Mouse (Mus musculus): ENCODE data around the gene Plcd1.

Plcd1 gene

DNA sequence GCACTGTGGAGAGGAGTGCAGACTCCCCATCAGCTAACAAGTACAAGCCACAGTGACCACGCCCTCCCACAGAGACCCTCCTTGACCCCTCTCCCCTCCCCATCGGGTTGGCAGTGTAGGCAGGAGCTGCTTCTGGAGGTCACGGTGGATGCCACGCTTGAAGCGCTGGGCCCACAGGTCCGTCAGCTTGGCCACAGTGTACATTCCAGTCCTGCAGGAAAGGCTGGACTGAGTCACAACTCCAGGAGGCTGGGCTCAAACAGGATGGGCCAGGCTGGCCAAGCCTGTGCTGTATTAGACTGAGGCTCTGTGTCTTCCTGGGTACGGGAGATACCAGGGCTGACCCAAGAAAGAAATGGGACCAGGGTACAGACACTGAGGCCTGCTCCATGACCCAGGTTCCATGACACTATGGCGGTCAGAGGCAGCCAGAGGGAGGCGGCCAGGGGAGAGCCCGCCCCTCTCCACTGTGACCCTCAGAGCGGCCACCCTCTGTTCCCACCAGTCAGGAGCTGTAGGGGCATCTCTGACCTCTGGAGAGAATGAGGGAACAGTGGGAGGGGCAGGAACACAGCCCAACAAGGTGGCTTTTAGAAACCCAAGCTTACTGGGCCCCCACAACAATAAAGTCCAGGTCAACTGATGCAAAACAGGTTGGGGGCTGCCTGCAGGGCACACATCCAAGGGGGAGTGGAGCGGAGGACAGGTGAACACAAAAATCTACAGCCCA, 1.6 kb downstream of the Plcd1 start:
- peak in 1 of 2 experiments; percentile 52 for DNase-seq

DNA sequence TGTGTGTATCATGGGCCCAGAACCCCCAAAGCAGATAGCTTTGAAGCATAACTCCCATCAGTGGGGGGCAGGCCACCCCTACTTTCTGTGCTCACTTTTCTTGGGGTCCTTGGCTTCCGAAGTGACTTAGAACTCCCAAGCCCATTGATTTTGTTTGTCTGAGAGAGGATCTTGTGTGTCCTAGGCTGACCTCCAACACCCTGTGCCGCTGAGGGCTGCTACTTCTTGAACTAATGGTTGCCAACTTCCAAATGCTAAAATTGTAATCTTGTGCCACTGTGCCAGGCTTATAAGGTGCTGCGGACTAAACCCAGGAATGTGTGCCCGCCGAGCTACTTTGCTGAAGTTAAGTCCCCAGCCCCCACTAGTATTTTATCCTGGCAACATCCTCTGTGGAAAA, 2.8 kb downstream of the Plcd1 start:
- no peak for DNase-seq

DNA sequence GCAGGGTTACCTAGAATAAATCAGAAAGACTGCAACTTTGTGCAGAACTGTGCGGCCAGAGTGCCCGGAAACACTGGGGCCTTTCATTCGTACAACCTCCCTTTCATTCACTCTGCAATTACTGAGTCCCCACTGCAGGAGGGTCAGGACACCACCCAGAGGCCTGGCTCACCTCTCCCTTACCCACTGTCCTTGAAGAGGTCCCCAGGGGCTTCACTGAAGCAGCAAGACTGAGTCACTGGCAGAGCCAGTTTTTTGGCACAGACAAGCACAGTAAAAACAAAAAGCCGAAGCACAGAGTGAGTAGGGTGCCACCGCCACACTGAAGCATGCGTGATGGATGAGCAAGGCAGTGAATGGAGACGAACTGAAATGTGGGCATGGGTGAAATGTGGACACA, 3.9 kb downstream of the Plcd1 start:
- peak in 1 of 2 experiments; percentile 33 for DNase-seq

DNA sequence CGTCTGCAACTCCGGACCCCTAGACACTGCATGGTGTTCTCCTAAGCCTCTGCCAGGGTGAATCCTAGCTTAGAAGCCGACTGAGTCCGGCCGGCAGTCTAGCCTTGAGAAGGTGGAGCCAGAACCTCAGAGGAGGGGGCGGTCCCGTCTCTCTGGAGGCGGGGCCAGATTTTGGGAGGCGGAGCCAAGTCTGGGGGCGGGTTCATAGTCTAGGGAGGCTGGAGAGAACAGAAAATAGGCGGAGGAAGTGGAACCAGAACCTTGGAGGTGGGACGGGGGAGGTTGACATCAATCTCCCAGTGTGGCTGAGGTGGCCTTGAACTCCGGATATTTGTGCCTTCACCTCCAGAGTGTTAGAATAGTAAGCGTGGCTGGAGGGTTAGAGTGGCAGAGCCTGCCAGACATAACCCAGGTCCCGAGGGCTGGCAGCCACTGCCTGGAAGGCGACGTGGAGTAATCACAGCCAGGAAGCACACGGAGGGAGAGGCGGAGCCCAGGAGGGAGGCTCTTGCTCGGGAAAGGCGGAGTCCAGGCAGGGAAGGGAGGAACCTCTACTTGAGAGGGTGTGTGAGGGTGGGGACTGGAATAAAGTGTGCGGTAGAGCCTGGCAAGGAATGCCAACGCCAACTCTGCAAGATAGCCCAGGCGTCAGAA, 5.0 kb downstream of the Plcd1 start:
- peak; percentile 94 for DNase-seq

DNA sequence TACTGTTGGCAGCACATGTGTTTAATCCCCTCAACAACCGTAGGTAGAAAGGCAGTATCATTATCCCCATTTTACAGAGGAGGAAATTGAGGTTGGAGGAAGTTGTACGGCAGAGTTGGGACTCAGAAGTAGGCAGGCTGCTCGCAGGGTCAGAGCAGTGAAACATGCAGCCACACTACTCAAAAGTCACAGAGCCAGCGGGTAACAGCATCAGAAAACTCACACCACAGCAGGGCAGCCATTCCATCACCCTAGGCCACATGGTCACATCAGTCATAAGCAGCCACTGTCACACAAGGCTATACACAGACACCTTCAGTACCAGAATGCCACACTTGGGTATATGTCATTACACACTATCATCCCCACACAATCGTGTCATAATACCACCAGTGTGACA, 6.0 kb downstream of the Plcd1 start:
- DNase-seq = no peak

DNA sequence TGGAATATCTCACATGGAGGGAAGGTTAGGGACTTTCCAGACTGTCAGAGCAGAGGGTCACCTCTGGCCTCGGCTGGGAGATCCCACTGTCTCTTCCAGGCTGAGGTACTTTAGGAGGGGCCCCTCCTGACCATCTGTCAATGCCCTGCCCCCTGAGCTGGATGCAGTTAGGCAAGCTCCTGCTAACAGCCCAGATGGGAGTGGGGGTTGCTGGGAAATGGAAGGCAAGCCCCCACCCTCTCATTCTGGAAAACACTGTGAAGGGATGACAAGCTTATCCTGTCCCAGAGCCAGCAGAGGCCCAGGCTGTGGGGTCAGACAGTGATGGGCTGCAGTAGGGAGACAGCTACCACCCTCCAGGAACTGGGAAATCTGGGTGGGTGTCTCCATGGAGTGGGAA, 6.9 kb downstream of the Plcd1 start:
- DNase-seq = no peak

DNA sequence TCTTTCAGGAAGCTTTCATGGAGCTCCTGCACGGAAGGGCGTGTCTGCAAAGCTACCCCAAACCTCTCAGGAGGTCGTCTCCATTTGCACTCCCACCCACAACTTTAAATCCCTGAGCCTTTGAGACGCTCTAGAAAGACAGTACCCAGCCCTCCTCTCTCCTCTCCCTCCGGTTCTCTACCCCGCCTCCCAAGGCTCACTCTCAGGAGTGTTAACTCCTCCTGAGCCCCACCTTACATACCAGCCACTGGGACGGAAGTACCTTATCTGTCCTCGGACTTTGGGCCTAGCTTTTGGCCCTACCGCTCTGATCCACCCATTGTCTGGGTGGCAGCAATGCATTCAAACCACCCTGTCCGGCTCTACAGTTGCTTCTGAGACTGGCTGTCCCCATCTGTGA, 9.3 kb downstream of the Plcd1 start:
- no peak for DNase-seq

DNA sequence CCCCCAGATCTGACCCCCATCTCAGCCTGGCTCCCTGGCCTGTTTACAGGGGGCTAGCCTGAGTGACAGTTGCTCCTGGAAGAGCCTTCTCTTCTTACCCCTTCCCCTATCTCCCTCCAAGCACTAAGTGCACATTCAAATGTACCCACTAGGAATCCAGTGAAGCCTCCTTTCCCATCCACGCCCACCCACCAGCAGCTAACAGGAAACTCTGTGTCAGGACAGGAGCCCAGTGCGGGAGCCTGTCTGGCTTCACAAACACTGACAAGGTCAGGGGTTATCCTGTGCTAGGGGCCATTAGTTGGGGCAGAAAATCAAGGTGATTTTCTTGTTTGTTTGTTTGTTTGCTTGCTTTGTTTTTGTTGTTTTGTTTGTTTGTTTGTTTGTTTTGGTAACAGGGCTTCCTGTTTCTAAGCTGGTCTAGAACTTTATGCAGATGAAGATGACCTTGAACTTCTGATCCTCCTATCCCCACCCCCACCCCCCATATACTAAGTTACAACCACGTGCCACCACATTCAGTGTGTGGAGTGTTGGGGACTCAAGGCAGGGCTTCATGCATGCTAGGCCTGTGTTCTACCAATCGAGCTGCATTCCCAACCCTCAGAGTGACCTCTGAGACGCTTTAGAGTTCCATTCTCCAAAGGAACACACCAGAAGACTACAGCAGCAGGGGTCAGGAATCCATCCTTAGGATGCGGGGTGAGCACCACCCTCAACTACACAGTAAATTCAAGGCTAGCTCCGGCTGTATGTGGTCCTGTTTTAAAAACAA, 10.5 kb downstream of the Plcd1 start:
- DNase-seq = no peak

DNA sequence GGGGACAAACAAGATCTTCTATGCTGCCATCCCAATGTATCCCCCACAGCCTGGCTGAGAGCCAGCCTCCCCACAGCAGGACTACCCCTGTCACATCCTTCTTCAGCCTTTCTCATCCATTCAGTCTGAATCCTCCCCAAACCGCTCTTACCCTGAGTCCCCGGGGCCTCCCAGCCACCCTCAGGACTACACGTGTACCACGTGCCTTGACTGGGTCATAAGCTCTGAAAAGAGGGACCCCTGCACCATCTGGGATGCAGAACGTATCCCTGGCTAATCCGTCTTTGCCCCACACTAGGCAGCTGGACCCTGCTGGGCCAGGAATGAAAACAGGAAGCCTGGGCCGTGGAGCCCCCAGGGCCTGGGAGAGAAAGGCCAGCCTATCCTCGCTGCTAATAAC, 11.3 kb downstream of the Plcd1 start:
- DNase-seq = no peak

DNA sequence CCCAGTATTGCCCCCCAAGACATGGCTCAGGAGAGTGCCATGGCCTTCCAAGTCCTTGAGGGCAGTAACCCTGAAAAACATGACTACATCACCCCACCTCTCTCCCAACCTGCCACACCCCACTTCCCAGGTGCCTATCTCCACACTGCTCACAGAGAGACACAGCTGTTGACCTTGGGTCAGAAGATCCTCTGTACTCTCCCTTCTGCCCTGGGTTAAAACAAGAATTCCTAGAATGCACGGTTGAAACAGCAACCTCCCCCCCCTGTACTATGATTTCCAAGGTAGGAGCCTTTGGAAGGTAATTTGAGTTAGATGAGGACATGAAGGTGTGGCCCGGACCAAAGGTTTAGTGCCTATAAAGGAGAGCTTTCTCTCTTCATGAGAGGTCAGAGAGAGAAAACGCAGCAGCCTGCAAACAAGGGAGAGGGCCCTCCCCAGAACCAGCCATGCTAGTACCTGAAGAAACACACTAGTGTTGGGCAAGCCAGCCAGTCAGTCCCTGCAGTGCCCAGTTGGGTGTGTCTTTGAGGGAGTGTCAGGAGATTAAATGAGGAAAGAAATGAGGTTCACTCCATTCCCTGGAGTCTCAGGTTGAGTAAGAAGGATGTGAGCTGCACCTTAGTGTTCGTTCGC, 13.1 kb downstream of the Plcd1 start:
- DNase-seq = peak in 1 of 2 experiments; percentile 34

DNA sequence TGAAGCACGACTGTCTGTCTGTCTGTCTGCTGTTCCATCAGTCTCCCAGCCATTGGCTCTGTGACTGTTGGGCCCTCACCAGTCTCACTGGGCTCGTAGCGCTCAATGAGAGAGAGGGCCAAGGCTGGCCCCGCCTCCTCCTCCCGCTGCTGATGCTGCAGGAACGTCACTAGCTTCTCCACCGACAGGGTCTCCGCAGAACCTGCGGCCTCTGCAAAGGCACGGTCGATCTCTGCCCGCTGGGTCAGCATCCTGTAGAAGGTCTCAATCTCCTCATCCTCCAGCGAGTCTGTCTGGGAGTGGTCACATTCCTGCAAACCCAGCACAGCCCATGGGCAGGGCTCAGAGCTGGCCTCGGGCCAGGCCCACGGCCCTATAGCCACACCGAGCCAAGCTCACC, 17.6 kb downstream of the Plcd1 start:
- no peak for DNase-seq

DNA sequence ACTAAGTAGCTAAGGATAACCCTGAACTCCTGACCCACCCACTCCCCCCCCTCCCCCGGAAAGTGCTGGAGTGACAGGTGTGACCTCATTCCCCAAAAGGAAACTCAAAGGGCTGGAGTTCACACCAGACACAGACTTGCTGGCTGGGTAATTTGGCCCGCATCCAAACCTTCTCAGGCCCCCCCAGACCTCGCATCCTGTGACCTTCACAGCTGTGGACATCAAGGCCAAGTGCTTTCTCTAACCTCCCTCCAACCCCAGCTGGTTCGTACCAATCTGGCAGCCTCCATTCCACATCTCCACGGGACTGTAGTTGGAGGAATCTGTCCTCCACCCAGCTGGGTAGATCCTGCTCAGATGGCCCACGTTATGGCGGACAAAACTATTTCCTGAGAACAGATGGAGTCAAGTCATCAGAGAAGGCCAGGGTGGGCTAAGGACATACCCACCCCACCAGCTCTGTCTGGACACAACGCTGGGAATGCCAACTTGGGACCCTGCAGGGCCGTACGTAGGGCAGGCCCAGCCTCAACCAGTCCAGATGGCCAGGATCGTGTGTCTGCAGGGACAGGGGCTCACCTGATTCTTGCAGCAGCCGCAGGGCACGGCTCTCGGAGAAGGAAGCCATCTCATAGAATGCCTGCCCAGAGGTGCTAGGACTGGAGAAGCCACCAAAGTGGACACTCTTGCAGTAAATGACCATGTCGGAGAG, 20.0 kb downstream of the Plcd1 start:
- DNase-seq = peak; percentile 65 to 69

DNA sequence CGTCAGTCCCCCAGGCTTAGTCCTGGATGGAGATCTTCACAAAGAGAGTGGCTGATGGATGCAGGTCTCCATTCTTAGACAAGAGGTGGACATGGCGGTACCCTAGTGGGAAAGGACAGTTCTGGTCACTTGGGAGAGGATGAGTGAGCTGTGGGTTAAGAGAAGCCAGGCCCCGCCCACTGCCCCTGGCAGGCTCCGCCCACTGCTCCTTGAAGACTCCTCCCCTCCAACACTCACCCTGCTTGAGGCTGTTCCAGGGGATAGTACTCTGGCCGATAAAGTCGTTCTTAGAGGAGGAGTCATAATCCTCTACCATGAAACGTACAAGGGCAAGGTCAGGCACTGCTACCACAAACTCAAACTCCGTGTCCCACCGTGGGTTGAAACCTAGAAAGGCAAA, 21.5 kb downstream of the Plcd1 start:
- DNase-seq = peak in 1 of 2 experiments; percentile 38

DNA sequence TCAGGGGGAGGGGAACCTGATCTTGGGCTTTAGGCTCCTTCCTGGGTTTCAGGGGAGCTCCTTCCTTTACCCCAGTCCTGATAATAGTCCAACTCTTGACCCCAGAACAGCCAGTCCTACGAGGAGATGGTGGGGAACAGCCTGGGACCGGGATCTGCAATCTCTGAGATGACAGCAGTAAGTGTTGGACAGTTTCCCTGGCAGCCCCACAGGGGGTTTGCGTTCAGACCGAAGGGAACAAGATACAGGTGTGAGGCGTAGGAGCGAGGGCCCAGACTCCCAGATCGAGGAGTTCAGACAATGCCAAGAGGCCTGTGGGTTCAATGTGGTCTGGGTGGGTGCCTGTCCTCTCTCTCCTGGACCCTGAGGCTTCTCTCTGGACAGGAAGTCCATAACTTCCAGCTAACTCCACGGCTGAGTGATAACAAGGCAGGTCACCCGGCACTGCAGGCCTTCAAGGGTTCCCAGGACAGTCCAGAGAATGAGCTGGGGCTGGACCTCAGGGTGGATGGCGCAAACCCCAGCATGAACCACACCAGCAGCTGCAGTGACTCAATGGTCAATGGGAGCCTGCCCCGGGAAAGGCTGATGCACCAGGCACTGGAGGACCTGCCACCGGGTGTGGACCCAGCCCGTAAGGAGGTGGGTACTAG, 23.0 kb downstream of the Plcd1 start:
- no peak for DNase-seq

DNA sequence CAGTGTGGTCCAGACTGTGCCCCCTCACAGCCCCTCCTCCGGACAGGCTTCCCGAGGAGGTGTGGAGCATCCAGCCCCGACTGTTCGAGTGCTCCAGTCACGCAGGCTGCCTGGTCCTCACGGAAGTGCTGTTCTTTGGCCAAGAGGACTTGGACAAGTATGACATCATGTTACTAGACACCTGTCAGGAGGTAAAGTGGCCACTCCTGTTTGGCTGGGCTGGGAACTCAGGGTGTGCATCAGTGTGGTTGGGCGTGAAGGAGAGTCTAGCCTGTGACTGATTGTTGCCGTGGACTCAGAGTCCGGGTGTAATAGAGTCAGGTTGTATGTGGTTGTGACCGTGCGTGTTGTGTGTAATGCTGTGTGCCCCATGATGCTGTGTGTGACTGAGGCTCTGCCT, 25.0 kb downstream of the Plcd1 start:
- no peak for DNase-seq

DNA sequence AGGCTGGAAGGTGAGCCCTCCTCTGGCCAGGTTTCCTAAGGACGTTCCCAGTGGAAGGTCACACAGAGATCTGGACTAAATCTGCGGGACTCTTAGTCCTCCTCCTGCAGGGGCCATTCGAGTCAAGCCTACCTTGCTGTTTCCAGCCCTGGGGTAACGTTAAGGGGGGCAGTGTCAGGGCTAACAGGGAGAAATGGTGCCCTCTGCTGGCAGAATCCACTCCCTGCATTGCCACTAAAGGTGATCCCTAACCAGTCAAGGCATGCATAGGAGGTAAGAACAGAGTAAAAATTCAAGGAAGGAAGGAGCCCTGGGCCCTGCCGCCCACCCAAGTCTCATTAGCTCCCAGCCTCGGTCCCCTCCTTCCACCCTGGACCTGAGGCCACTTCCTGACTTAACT, 25.7 kb downstream of the Plcd1 start:
- peak; percentile 85 to 92 for DNase-seq

DNA sequence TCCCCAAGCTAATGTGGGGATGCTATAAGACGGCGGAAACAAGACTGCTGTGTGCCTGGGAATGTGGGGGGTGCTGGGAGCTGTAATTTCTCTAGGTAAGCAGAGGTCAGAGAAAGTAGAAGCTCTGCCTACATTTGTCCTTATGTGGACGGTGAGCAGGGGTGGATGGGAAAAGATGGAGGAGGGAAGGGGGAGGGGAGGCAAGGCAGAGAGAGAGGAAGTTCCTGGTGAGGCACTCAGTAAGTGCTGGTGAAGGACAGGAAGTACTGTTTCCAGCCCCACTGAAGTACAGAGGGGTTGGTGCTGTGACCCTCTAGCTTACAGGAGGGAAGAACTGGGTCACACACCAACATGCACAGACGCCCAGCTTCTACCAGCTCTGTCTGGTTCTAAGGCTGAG, 29.0 kb downstream of the Plcd1 start:
- DNase-seq = no peak

DNA sequence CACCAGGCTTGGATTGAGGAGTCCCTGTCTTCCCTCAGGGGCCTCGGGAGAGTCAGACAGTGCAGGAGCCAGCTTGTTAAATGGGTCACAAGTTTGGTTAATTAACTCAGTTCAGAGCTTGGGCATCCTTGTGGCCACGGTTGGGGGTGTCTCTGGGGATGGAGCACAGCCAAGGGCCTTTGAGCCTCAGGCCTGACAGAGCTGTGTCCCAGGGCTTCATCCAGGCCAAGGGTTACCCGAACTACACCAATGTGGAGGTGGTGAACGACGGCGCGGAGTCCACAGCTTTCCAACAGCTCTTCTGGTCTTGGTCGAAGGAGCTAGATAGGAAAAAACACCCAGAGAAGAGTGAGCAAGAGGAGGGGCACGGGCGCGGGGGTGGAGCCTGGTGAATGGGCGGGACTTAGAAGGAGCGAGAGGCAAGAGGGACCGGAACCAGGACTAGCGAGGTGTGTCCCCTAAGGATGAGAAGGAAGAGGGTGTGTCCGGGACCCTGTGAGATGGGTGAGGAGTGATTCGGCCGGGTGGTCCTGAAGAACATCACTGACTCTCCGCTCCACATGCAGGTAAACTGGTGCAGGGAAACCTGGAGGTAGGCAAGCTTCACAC, 30.2 kb downstream of the Plcd1 start:
- peak; percentile 80 to 94 for DNase-seq

DNA sequence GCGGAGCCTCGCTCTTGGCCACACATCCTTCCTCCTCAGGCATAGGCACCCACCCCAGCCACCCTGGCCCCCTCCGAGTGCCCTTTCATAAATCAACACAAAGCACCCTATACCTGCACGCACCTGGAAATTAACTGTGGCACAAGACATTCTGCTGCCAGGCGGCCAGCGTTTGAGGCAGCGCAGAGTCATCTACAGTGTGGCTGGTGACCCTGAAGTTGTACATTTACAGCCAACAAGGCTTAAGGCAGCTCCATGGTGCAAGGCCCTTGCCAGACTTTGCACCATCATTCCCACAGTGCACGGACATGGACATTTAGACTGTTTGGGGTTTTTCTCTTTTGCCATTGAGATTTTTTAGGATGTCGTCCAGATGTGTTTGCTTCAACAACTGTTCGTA, 32.6 kb downstream of the Plcd1 start:
- peak; percentile 30 to 71 for DNase-seq

DNA sequence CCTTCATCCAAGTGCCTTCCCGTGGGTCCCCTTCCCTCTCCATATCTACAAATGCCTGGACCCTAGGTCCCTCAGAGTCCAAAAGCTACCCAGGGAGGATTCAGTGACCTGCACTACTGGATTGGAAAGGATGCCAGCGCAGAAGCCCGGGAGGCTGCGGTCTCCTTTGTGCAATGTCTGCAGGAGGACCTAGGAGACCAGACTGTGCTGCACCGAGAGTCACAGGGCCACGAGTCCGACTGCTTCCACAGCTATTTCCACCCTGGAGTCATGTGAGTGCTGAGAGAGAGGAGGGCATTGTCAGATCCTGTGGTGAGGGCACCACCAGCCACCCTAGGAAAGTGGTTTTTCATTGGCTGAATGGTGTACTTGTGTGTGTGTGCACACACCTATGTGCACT, 35.1 kb downstream of the Plcd1 start:
- peak in 1 of 2 experiments; percentile 71 for DNase-seq

DNA sequence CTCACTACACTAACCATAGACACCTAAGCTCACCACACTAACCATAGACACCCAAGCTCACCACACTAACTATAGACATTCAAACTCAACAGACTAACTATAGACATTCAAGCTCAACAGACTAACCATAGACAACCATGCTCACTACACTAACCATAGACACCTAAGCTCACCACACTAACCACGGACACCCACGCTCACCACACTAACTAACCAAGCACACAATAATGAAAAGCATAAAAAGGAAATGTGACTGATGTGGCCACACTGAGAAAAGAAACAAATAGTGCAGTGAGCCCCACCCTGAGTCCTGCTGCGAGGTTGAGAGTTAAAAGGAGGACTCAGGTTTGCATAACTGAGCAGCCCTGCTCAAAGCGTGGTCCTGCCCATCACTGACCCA, 38.0 kb downstream of the Plcd1 start:
- DNase-seq = no peak
